Mouse (Mus musculus) small intestine, adult 2 months (tissue): ENCODE results near the gene Cnpy3.

Experiments
- CTCF ChIP-seq: fragments of 200-500 bp; IDR thresholded peaks from 2 replicates; pipeline ENCODE4 v1.5.1; 2012; ENCODE audit warnings: low read depth, mild to moderate bottlenecking, control low read depth, inconsistent platforms, low read length, moderate library complexity, mixed read lengths; ENCODE audit not compliant: insufficient replicate concordance, insufficient read length; ENCODE audit errors: extremely low read depth
- POLR2A ChIP-seq: fragments of 200-500 bp; IDR thresholded peaks from 2 replicates; pipeline ENCODE4 v1.6.1; 2012; ENCODE audit warnings: low read depth, mild to moderate bottlenecking, control low read depth, inconsistent platforms, low read length, moderate library complexity

GRCm38 (mm10) chr17:46741305-46741704 lies 10.7 kb downstream of the Cnpy3 start:
- TF ChIP-seq CTCF (no peak), POLR2A (no peak)
